Mouse (Mus musculus) forebrain, embryonic 10.5 days (tissue): ENCODE data around the gene Arhgap22. TPM values are rescaled to one million over a fixed set of nuclear protein-coding genes. Genes with fewer than 3 reads are reported as not detected.

Experiments
- DNase-seq: peaks from one replicate; pipeline ENCODE4 v3.0.0-alpha.2; 2017; ENCODE audit warnings: low spot score; ENCODE audit errors: extremely low spot score
- H3K27ac ChIP-seq: fragments of 300-500 bp; sonication (generic); 2 replicates; pipeline ENCODE4 v1.5.1; 2016; ENCODE audit warnings: mild to moderate bottlenecking
- H3K27me3 ChIP-seq: fragments of 300-500 bp; sonication (generic); 2 replicates; pipeline ENCODE4 v1.6.1; 2016; ENCODE audit warnings: mild to moderate bottlenecking; ENCODE audit not compliant: poor library complexity, severe bottlenecking
- H3K36me3 ChIP-seq: fragments of 300-500 bp; sonication (generic); replicated peaks from 2 replicates; pipeline ENCODE4 v1.6.1; 2016; ENCODE audit warnings: mild to moderate bottlenecking, moderate library complexity
- H3K4me1 ChIP-seq: fragments of 300-500 bp; sonication (generic); 2 replicates; pipeline ENCODE4 v1.6.1; 2016
- H3K4me3 ChIP-seq: fragments of 300-500 bp; sonication (generic); 2 replicates; pipeline ENCODE4 v1.5.1; 2016; ENCODE audit warnings: mild to moderate bottlenecking, moderate library complexity
- H3K9me3 ChIP-seq: fragments of 300-500 bp; sonication (generic); 2 replicates; pipeline ENCODE4 v1.6.1; 2016; ENCODE audit warnings: mild to moderate bottlenecking, moderate library complexity
- WGBS: fragments of 180-500 bp; shearing (Covaris S2); methylation state at CpG from one replicate; pipeline ENCODE4 v1.1.7; 2016; 5-methylcytosine and 5-hydroxymethylcytosine counted together
- polyA plus RNA-seq: library from polyadenylated mRNA; unstranded; fragments of >200 nt; fragmentation: Nextera tagmentation; extraction: Ambion mirVana; gene quantifications from 2 replicates; pipeline ENCODE4 v1.2.1, GENCODE M21; 2016

Gene Arhgap22
- polyA plus RNA-seq, 1 experiment from 2014 or later: 2.3 TPM

- Histone ChIP-seq H3K9me3 (no peaks in the 10 kb centered on the region), H3K27me3 (peaks cover 49% of the 10 kb centered on the region), H3K27ac (no peak overlapping the region), H3K36me3 (no peaks in the 10 kb centered on the region), H3K4me1 (peaks cover 25% of the 10 kb centered on the region), H3K4me3 (peak overlapping the region; percentile 58)
- DNase-seq: no peak
- WGBS: 6% methylated on average over 13 of the region's 13 CpGs
These were observed 37.3 kb downstream of the Arhgap22 start for GRCm38 (mm10) chr14:33250956-33251745.

- Histone ChIP-seq H3K9me3 (no peaks in the 10 kb centered on the region), H3K4me1 (no peaks in the 10 kb centered on the region), H3K27me3 (no peaks in the 10 kb centered on the region), H3K36me3 (no peaks in the 10 kb centered on the region), H3K4me3 (no peak overlapping the region), H3K27ac (no peak overlapping the region)
- 92% methylated on average over 5 of the region's 5 CpGs for WGBS
- no peak for DNase-seq
These were observed 44.4 kb downstream of the Arhgap22 start for GRCm38 (mm10) chr14:33258256-33258655.

- 90% methylated on average over 6 of the region's 6 CpGs for WGBS
- no peak overlapping the region for H3K4me3 ChIP-seq
- DNase-seq: no peak
- H3K4me1 ChIP-seq: no peaks in the 10 kb centered on the region
- H3K36me3 ChIP-seq: no peaks in the 10 kb centered on the region
- no peaks in the 10 kb centered on the region for H3K9me3 ChIP-seq
- H3K27ac ChIP-seq: no peak overlapping the region
- H3K27me3 ChIP-seq: no peaks in the 10 kb centered on the region
These were observed 46.3 kb downstream of the Arhgap22 start for GRCm38 (mm10) chr14:33260131-33260530.

- DNase-seq: no peak
- Histone ChIP-seq H3K27me3 (no peaks in the 10 kb centered on the region), H3K36me3 (no peaks in the 10 kb centered on the region), H3K9me3 (peaks cover 6% of the 10 kb centered on the region; the same call in 1 of the 2 replicates), H3K4me1 (no peaks in the 10 kb centered on the region), H3K27ac (no peak overlapping the region), H3K4me3 (no peak overlapping the region)
- WGBS: 91% methylated on average over 13 of the region's 13 CpGs
These were observed 51.0 kb downstream of the Arhgap22 start for GRCm38 (mm10) chr14:33264795-33265194.

DNA sequence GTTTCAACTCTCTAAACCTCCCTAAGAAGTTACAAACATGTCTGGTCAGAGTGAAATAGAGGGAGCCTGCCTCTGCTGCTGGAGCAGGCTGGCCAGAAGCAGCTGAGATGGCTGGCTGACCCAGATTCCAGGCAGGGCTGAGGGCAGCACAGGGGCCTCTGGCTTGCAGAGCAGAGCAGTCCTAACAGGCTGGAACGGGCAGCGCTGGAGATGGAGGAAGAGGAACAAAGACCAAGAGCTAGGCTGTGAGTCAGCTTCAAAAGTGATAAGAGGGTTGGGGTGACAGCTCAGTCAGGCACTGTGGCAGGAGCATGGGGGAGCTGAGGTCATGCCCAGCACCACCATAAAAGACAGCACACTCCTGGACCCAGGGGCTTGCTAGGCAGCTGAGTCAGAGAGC, 62.4 kb downstream of the Arhgap22 start:
- H3K36me3 ChIP-seq: no peaks in the 10 kb centered on the region
- H3K27me3 ChIP-seq: no peaks in the 10 kb centered on the region
- no peaks in the 10 kb centered on the region for H3K4me1 ChIP-seq
- no peaks in the 10 kb centered on the region for H3K9me3 ChIP-seq
- no peak overlapping the region for H3K4me3 ChIP-seq
- no peak for DNase-seq
- WGBS: 90% methylated on average over 2 of the region's 2 CpGs
- H3K27ac ChIP-seq: no peak overlapping the region

- no peak for DNase-seq
- no peaks in the 10 kb centered on the region for H3K36me3 ChIP-seq
- no peak overlapping the region for H3K27ac ChIP-seq
- no peaks in the 10 kb centered on the region for H3K4me1 ChIP-seq
- 83% methylated on average over 2 of the region's 2 CpGs for WGBS
- no peak overlapping the region for H3K4me3 ChIP-seq
- no peaks in the 10 kb centered on the region for H3K27me3 ChIP-seq
- no peaks in the 10 kb centered on the region for H3K9me3 ChIP-seq
These were observed 64.5 kb downstream of the Arhgap22 start for GRCm38 (mm10) chr14:33278374-33278773.

- Histone ChIP-seq H3K27ac (no peak overlapping the region), H3K27me3 (no peaks in the 10 kb centered on the region), H3K4me1 (no peaks in the 10 kb centered on the region), H3K9me3 (no peaks in the 10 kb centered on the region), H3K36me3 (no peaks in the 10 kb centered on the region), H3K4me3 (no peak overlapping the region)
- 90% methylated on average over 2 of the region's 2 CpGs for WGBS
- DNase-seq: no peak
These were observed 67.1 kb downstream of the Arhgap22 start for GRCm38 (mm10) chr14:33280921-33281320.

GRCm38 (mm10) chr14:33282447-33282846, 68.6 kb downstream of the Arhgap22 start:
- 88% methylated on average over 4 of the region's 4 CpGs for WGBS
- no peak overlapping the region for H3K4me3 ChIP-seq
- no peaks in the 10 kb centered on the region for H3K4me1 ChIP-seq
- no peaks in the 10 kb centered on the region for H3K27me3 ChIP-seq
- no peaks in the 10 kb centered on the region for H3K9me3 ChIP-seq
- no peak for DNase-seq
- H3K27ac ChIP-seq: no peak overlapping the region
- H3K36me3 ChIP-seq: no peaks in the 10 kb centered on the region

DNA sequence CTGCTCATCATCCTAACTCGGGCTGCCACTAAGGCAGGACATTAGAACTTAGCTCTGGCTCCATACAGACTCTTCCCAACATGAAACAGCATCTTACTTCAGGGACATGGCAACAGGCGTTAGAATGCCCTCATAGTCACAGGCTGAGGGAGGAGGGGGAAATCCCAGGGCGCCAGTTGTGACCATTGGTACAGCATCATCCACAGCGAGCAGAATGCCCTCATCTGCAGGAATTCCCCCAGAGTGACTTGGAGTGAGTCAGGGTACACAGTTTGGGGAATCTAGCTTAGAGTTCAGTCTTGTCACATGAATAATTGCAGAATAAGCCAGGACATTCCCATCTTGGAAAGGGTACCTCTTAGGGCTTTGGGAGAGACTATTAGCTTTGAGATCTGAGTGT, 74.1 kb downstream of the Arhgap22 start:
- Histone ChIP-seq H3K27ac (no peak overlapping the region), H3K27me3 (no peaks in the 10 kb centered on the region), H3K4me3 (no peak overlapping the region), H3K36me3 (no peaks in the 10 kb centered on the region), H3K4me1 (no peaks in the 10 kb centered on the region), H3K9me3 (no peaks in the 10 kb centered on the region)
- DNase-seq: no peak
- WGBS: 76% methylated on average over 4 of the region's 4 CpGs

GRCm38 (mm10) chr14:33290038-33290437, 76.2 kb downstream of the Arhgap22 start:
- no peaks in the 10 kb centered on the region for H3K36me3 ChIP-seq
- 88% methylated on average over 9 of the region's 9 CpGs for WGBS
- H3K27ac ChIP-seq: no peak overlapping the region
- H3K4me3 ChIP-seq: no peak overlapping the region
- H3K27me3 ChIP-seq: no peaks in the 10 kb centered on the region
- DNase-seq: no peak
- H3K4me1 ChIP-seq: no peaks in the 10 kb centered on the region
- no peaks in the 10 kb centered on the region for H3K9me3 ChIP-seq

- no peak for DNase-seq
- no peaks in the 10 kb centered on the region for H3K36me3 ChIP-seq
- peaks cover 6% of the 10 kb centered on the region; the same call in 1 of the 2 replicates for H3K4me1 ChIP-seq
These were observed 80.7 kb downstream of the Arhgap22 start for GRCm38 (mm10) chr14:33294488-33294887.

DNA sequence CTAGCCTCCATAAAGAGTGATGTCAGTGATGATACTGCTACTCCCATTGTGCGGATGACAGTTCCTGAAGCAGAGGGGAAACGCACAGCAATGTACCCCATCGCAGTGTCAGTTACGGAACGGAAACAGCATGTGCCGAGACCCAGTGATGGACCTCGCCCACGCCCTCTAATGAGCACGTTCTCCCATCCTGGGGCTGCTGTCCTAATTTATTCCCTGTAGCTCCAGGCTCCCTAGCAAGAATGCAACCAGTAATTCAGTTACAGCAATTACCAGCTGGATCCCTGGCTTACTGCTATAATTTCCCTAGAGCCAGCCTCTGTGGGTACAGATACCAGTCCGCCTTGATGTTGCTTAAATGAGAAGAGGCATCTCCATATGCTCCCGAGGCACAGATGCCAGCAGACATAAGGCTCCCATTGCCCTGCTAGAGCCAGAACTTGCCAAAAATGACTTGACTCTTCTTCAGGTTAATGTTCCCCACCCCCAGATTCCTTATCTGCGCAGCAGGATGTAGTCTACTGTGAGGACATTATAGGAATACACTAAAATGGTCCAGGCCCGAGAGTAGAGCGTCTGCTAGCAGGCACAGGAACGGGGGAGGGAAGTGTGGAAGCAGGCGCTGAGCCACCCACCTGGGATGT, 83.0 kb downstream of the Arhgap22 start:
- Histone ChIP-seq H3K9me3 (no peaks in the 10 kb centered on the region), H3K4me1 (peaks cover 15% of the 10 kb centered on the region), H3K36me3 (no peaks in the 10 kb centered on the region), H3K27ac (no peak overlapping the region), H3K27me3 (no peaks in the 10 kb centered on the region), H3K4me3 (no peak overlapping the region)
- no peak for DNase-seq
- WGBS: 90% methylated on average over 16 of the region's 16 CpGs

More at GRCm38 (mm10) chr14:33294488-33294887, 80.7 kb downstream of the Arhgap22 start:
- Histone ChIP-seq H3K9me3 (no peaks in the 10 kb centered on the region), H3K27me3 (no peaks in the 10 kb centered on the region), H3K4me3 (no peak overlapping the region), H3K27ac (no peak overlapping the region)
- 61% methylated on average over 1 of the region's 1 CpGs for WGBS

DNA sequence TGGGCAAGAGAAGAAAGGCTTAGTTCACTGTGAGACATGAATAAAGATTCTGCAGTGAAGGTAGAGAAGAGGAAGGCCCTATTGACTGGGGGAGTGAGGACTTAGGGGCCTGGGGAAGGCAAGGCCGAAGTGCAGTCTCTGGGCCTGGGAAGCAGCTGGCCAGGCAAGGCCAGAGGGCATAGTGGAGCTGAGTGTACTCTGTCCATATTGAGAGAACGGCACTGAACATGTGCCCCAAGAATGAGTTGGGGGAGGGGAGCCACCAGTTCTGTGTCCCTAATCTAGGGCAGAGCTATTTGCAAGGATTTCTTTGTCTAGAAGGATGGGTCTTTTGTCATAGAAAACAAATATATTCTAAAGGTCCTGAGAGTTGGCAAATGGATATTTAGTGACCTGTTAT, 86.8 kb downstream of the Arhgap22 start:
- Histone ChIP-seq H3K4me3 (no peak overlapping the region), H3K36me3 (no peaks in the 10 kb centered on the region), H3K4me1 (peaks cover 17% of the 10 kb centered on the region), H3K27ac (peak overlapping the region; percentile 70; the same call in 1 of the 2 replicates), H3K9me3 (no peaks in the 10 kb centered on the region), H3K27me3 (peaks cover 7% of the 10 kb centered on the region; the same call in 1 of the 2 replicates)
- no peak for DNase-seq
- WGBS: 50% methylated on average over 2 of the region's 2 CpGs
